Mouse (Mus musculus): ENCODE data around the gene Hpd. TPM values are rescaled to one million over a fixed set of nuclear protein-coding genes. Genes with fewer than 3 reads are reported as not detected.

The Hpd gene
- total and polyA plus RNA-seq, 2 experiments from 2014 or later = not detected

- peaks cover 50% of the 10 kb centered on the region for H3K36me3 ChIP-seq (ENCODE audit: insufficient read depth)
- TF ChIP-seq CTCF (IDR thresholded peaks at IDR 0.05; ENCODE audit: low read depth) = peak; percentile 95
- 10% methylated on average over 19 of the region's 19 CpGs for WGBS
- no peaks in the 10 kb centered on the region for H3K27me3 ChIP-seq (ENCODE audit: insufficient read depth, low read length)
- ATAC-seq (peak; percentile 94), DNase-seq (peak; percentile 90)
- H3K4me1 ChIP-seq (ENCODE audit: insufficient read depth) = peaks cover 26% of the 10 kb centered on the region
- H3K4me2 ChIP-seq (ENCODE audit: low read depth) = peak overlapping the region; percentile 69
- no peak overlapping the region for H3K27ac ChIP-seq (ENCODE audit: low read depth, low read length)
- no peaks in the 10 kb centered on the region for H3K9me3 ChIP-seq (ENCODE audit: low read length)
- H3K9ac ChIP-seq = peak overlapping the region; percentile 39
- peak overlapping the region; percentile 40 for H3K4me3 ChIP-seq (ENCODE audit: low read depth, low read length)
These were observed 32.8 kb downstream of the Hpd start for GRCm38 (mm10) chr5:123149451-123150400.

DNA sequence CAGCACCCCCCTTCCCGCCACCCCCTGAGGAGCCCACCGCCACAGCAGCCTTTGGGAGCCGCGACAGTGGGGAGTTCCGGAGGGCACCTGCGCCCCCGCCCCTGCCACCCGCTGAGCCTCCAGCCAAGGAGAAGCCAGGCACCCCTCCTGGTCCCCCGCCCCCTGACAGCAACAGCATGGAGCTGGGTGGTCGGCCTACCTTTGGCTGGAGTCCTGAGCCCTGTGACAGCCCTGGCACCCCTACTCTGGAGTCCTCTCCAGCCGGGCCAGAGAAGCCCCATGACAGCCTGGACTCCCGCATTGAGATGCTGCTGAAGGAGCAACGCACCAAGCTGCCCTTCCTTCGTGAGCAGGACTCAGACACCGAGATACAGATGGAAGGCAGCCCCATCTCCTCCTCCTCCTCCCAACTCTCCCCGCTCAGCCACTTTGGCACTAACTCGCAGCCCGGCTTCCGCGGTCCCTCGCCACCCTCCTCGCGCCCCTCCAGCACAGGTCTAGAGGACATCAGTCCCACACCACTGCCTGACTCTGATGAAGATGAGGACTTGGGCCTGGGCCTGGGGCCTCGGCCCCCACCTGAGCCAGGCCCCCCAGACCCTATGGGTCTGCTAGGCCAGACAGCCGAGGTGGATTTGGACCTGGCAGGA lies 34.3 kb downstream of the Hpd start:
- Histone ChIP-seq H3K4me2 (ENCODE audit: low read depth) (no peak overlapping the region; the same call in 1 of the 2 replicates), H3K4me3 (ENCODE audit: low read depth, low read length) (no peak overlapping the region), H3K36me3 (ENCODE audit: insufficient read depth) (peaks cover 38% of the 10 kb centered on the region), H3K27me3 (ENCODE audit: insufficient read depth, low read length) (no peaks in the 10 kb centered on the region), H3K9ac (0 out of 2 replicates have a peak overlapping the region, but pooled peaks have one; percentile 18), H3K4me1 (ENCODE audit: insufficient read depth) (peaks cover 33% of the 10 kb centered on the region), H3K9me3 (ENCODE audit: low read length) (no peaks in the 10 kb centered on the region), H3K27ac (ENCODE audit: low read depth, low read length) (no peak overlapping the region)
- ATAC-seq = no peak
- 72% methylated on average over 25 of the region's 25 CpGs for WGBS
- no peak for DNase-seq
- no peak for TF ChIP-seq CTCF (IDR thresholded peaks at IDR 0.05; ENCODE audit: low read depth)

DNA sequence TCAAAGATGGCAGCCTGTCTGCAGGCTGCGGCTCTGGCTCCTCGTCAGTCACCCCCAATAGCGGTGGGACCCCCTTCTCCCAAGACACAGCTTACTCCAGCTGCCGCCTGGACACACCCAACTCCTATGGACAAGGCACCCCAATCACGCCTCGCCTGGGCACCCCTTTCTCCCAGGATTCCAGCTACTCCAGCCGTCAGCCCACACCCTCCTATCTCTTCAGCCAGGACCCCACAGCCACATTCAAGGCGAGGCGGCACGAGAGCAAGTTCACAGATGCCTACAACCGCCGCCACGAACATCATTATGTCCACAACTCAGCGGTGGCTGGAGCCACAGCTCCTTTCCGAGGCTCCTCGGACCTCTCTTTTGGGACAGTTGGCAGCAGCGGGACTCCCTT lies 35.0 kb downstream of the Hpd start:
- H3K27ac ChIP-seq (ENCODE audit: low read depth, low read length) = no peak overlapping the region
- H3K4me3 ChIP-seq (ENCODE audit: low read depth, low read length) = no peak overlapping the region
- H3K4me2 ChIP-seq (ENCODE audit: low read depth) = no peak overlapping the region
- H3K9me3 ChIP-seq (ENCODE audit: low read length) = no peaks in the 10 kb centered on the region
- peaks cover 32% of the 10 kb centered on the region for H3K36me3 ChIP-seq (ENCODE audit: insufficient read depth)
- ATAC-seq = no peak
- WGBS = 85% methylated on average over 17 of the region's 17 CpGs
- no peak overlapping the region for H3K9ac ChIP-seq
- no peak for DNase-seq
- H3K4me1 ChIP-seq (ENCODE audit: insufficient read depth) = peaks cover 33% of the 10 kb centered on the region
- H3K27me3 ChIP-seq (ENCODE audit: insufficient read depth, low read length) = no peaks in the 10 kb centered on the region
- TF ChIP-seq CTCF (IDR thresholded peaks at IDR 0.05; ENCODE audit: low read depth) = no peak

- H3K27ac ChIP-seq (ENCODE audit: low read depth, low read length) = no peak overlapping the region
- WGBS = 88% methylated on average over 11 of the region's 11 CpGs
- no peak for ATAC-seq
- peaks cover 27% of the 10 kb centered on the region for H3K36me3 ChIP-seq (ENCODE audit: insufficient read depth)
- no peak overlapping the region for H3K4me3 ChIP-seq (ENCODE audit: low read depth, low read length)
- H3K27me3 ChIP-seq (ENCODE audit: insufficient read depth, low read length) = no peaks in the 10 kb centered on the region
- no peak for DNase-seq
- H3K9me3 ChIP-seq (ENCODE audit: low read length) = no peaks in the 10 kb centered on the region
- H3K9ac ChIP-seq = no peak overlapping the region
- no peak overlapping the region for H3K4me2 ChIP-seq (ENCODE audit: low read depth)
- H3K4me1 ChIP-seq (ENCODE audit: insufficient read depth) = peaks cover 33% of the 10 kb centered on the region
- no peak for TF ChIP-seq CTCF (IDR thresholded peaks at IDR 0.05; ENCODE audit: low read depth)
These were observed 36.2 kb downstream of the Hpd start for GRCm38 (mm10) chr5:123146357-123146756.

DNA sequence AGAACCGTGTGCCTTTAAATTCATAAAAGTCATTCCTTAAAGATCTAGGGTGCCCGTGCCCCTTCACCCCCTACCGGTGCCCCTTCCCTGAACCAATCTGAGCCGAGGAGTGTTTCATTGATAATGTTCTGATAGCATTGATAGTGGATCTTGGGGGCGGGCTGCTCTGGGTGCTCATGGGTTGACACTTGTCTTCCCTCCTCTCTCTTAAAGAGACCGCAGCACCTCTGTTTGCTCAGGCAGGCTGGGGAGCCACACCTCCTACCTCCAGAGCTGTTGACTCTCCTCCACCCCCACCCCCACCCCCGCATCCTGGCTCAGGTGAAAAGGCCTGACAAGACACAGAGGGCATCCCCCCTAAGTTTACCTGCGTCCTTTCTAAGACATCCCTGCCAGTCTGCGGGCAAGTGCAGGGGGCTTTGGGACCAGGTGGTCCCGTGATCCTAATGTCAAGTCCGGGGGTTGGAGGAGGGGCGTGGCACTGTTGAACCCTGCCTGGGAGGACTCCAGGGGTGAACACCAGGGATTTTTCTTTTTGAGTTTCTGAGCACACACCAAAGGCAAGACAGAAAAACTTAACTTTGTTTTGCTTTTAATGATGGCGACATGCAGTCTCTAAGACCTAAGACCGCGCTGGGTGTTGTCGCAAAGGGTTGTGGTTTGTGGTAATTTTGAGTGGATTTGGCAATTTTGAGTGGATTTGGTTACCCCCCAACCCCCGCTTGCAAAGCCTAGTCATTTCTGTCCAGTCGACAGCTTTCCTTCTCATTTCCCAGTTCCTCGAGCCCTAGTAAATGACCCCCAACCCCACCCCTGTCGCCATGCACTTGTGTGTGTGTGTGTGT lies 37.6 kb downstream of the Hpd start:
- no peak for TF ChIP-seq CTCF (IDR thresholded peaks at IDR 0.05; ENCODE audit: low read depth)
- 40% methylated on average over 20 of the region's 20 CpGs for WGBS
- no peaks in the 10 kb centered on the region for H3K9me3 ChIP-seq (ENCODE audit: low read length)
- H3K27ac ChIP-seq (ENCODE audit: low read depth, low read length) = no peak overlapping the region
- peak overlapping the region; percentile 97 for H3K4me2 ChIP-seq (ENCODE audit: low read depth)
- peaks cover 21% of the 10 kb centered on the region; the same call in 1 of the 2 replicates for H3K4me1 ChIP-seq (ENCODE audit: insufficient read depth)
- ATAC-seq (no peak), DNase-seq (no peak)
- H3K27me3 ChIP-seq (ENCODE audit: insufficient read depth, low read length) = no peaks in the 10 kb centered on the region
- H3K9ac ChIP-seq = peak overlapping the region; percentile 100
- peak overlapping the region; percentile 85 for H3K4me3 ChIP-seq (ENCODE audit: low read depth, low read length)
- H3K36me3 ChIP-seq (ENCODE audit: insufficient read depth) = peaks cover 27% of the 10 kb centered on the region

DNA sequence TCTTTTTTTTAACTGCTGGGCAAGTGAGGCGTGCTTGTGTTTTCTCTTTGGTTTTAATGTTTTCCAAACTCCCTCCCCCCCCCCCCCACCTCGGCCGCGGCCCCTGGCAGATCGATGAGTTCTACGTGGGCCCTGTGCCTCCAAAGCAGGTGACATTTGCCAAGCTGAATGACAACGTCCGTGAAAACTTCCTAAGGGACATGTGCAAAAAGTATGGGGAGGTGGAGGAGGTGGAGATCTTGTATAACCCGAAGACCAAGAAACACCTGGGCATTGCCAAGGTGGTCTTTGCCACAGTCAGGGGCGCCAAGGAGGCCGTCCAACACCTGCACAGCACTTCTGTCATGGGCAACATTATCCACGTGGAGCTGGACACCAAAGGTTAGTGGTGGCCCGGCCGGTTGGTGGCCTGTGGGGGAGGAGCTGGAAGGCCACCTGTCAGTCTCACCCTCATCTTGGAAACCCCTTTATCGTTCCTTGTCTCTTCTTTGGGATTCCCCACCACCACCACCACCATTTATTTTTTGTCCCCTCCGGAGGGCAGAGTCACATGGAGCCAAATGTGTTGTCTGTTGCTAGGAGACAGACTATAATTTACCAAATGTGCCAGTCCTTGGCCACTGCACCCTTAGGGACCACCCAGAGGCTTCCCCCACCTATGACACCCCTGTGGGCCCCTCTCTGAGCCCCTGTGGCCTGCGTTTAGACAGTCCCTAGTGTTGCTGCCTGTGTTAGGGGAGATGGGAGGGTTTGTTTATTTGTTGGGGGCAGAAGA lies 38.4 kb downstream of the Hpd start:
- TF ChIP-seq CTCF (IDR thresholded peaks at IDR 0.05; ENCODE audit: low read depth) = no peak
- WGBS = 4% methylated on average over 17 of the region's 17 CpGs
- DNase-seq = no peak

More for the DNA sequence above, 38.4 kb downstream of the Hpd start:
- ATAC-seq = no peak
- H3K4me3 ChIP-seq (ENCODE audit: low read depth, low read length) = peak overlapping the region; percentile 85
- peak overlapping the region; percentile 100 for H3K9ac ChIP-seq
- H3K27ac ChIP-seq (ENCODE audit: low read depth, low read length) = no peak overlapping the region; the same call in 1 of the 2 replicates
- H3K27me3 ChIP-seq (ENCODE audit: insufficient read depth, low read length) = no peaks in the 10 kb centered on the region
- no peaks in the 10 kb centered on the region for H3K9me3 ChIP-seq (ENCODE audit: low read length)
- H3K4me2 ChIP-seq (ENCODE audit: low read depth) = peak overlapping the region; percentile 97
- peaks cover 27% of the 10 kb centered on the region for H3K36me3 ChIP-seq (ENCODE audit: insufficient read depth)
- H3K4me1 ChIP-seq (ENCODE audit: insufficient read depth) = peaks cover 16% of the 10 kb centered on the region; the same call in 1 of the 2 replicates
